Mouse (Mus musculus) liver, embryonic 14.5 days (tissue): ENCODE data around the gene Pgghg. TPM values are rescaled to one million over a fixed set of nuclear protein-coding genes. Genes with fewer than 3 reads are reported as not detected.

Source experiments
- ATAC-seq: fragments of 200-750 bp; cut with Nextera tagmentation; 2 replicates; pipeline ENCODE4 v1.8.0; 2017; ENCODE audit warnings: moderate number of reproducible peaks, mild to moderate bottlenecking, moderate library complexity; ENCODE audit not compliant: insufficient read depth
- DNase-seq, 3 experiments: peaks; one replicate each; pipeline ENCODE4 v3.0.0-alpha.2; 2012 to 2013; ENCODE audit warnings: low read depth in 3 of 3, low spot score in 3 of 3
- H3K27ac ChIP-seq: fragments of 300-500 bp; sonication (generic); 2 replicates; pipeline ENCODE4 v1.5.1; 2014; ENCODE audit warnings: moderate library complexity, mild to moderate bottlenecking, control low read depth, inconsistent platforms
- H3K27me3 ChIP-seq: fragments of 300-500 bp; sonication (generic); 2 replicates; pipeline ENCODE4 v1.6.1; 2014; ENCODE audit warnings: mild to moderate bottlenecking, low read length, moderate library complexity; ENCODE audit not compliant: control insufficient read depth, insufficient read depth
- H3K36me3 ChIP-seq: fragments of 300-500 bp; sonication (generic); replicated peaks from 2 replicates; pipeline ENCODE4 v1.6.1; 2014; ENCODE audit warnings: low read depth; ENCODE audit not compliant: control insufficient read depth, insufficient read depth
- H3K4me1 ChIP-seq, 2 experiments: fragments of 200-500 bp in 1 of 2; fragments of 300-500 bp in 1 of 2; sonication (generic) in 1 of 2; replicated peaks; 2 replicates each; pipeline ENCODE4 v1.6.1; 2012 to 2014; ENCODE audit warnings: antibody characterized with exemption in 1 of 2, inconsistent platforms in 1 of 2, low read length in 1 of 2; ENCODE audit not compliant: control insufficient read depth in 2 of 2, insufficient read depth in 2 of 2
- H3K4me2 ChIP-seq: fragments of 300-500 bp; sonication (generic); 2 replicates; pipeline ENCODE4 v1.6.1; 2014; ENCODE audit warnings: low read depth, mild to moderate bottlenecking, control low read depth, moderate library complexity
- H3K4me3 ChIP-seq, 2 experiments: fragments of 200-500 bp in 1 of 2; fragments of 300-500 bp in 1 of 2; sonication (generic) in 1 of 2; 2 replicates each; pipeline ENCODE4 v1.5.1; 2012 to 2014; ENCODE audit warnings: low read depth in 2 of 2, low read length in 2 of 2, mild to moderate bottlenecking in 2 of 2, control low read depth in 1 of 2, inconsistent platforms in 1 of 2, moderate library complexity in 1 of 2; ENCODE audit not compliant: insufficient read depth in 1 of 2
- H3K9ac ChIP-seq: fragments of 300-500 bp; sonication (generic); replicated peaks from 2 replicates; pipeline ENCODE4 v1.6.1; 2014; ENCODE audit warnings: mild to moderate bottlenecking, control low read depth, moderate library complexity
- H3K9me3 ChIP-seq: fragments of 300-500 bp; sonication (generic); 2 replicates; pipeline ENCODE4 v1.6.1; 2016; ENCODE audit warnings: low read length, mixed read lengths; ENCODE audit not compliant: control insufficient read depth
- CTCF ChIP-seq: IDR thresholded peaks from 2 replicates; pipeline ENCODE4 v1.5.1; 2016; ENCODE audit warnings: antibody characterized with exemption, low read depth, control low read depth
- EP300 ChIP-seq: IDR thresholded peaks from 2 replicates; pipeline ENCODE4 v1.6.1; 2016; ENCODE audit warnings: antibody characterized with exemption, low read depth
- WGBS: fragments of 180-500 bp; shearing (Covaris S2); extraction: QIAGEN DNeasy Blood & Tissue Kit; methylation state at CpG from one replicate; pipeline ENCODE4 v1.1.7; 2014; ENCODE audit not compliant: insufficient replicate concordance; 5-methylcytosine and 5-hydroxymethylcytosine counted together
- polyA plus RNA-seq, 2 experiments: library from polyadenylated mRNA; depleted of rRNA in 1 of 2; stranded (reverse) in 1 of 2; unstranded in 1 of 2; fragments of >200 nt; fragmentation: Nextera tagmentation in 1 of 2; extraction: Ambion mirVana in 1 of 2; gene quantifications; 2 replicates each; pipeline versions ENCODE4 v1.2.1 to v1.2.3; 2012 to 2014

Pgghg gene
- polyA plus RNA-seq, 2 experiments, result 4.5 to 7.2 TPM

DNA sequence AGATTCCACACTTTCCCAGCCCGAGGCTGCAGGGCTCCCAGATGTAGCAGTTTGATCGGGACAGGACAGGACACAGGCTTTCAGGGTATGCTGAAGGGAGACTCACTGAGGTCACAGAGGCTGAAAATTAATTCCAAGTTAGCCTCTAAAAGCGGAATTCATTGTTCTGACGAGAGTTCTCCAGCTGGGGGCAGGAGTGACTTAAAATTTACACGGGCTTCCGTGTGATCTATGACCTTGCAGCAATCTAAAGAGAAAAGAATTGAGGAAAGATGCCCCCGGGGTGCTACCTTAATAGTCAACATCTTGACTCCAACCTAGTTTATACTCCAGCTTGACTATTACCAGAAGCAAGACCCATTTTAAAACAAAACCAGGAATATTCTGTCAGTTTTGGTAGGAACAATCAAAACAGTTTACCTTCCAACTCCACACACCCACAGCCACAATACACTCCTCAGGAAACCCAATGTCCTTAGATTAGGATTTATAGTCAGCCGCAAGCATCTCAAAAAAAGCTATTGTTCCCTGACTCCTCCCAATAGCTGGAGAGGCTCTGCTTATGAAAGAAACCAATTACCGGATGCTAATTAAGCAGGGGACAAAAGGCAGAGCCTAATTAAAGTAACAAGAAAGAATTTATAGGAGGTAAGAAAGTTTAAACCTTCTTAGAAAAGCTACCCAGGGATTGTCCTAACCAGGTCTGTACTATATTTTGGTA is 18.1 kb downstream of the Pgghg start:
- no peaks in the 10 kb centered on the region for H3K27me3 ChIP-seq
- ATAC-seq, result no peak
- no peaks in the 10 kb centered on the region for H3K9me3 ChIP-seq
- H3K4me1 ChIP-seq, result peaks cover 3 to 11% of the 10 kb centered on the region in 2 experiments; a peak in 3 of 4 replicates
- H3K4me3 ChIP-seq, result no peak overlapping the region
- WGBS, result 8% methylated on average over 9 of the region's 9 CpGs
- H3K36me3 ChIP-seq, result no peaks in the 10 kb centered on the region
- no peak for DNase-seq
- H3K27ac ChIP-seq, result no peak overlapping the region
- no peak overlapping the region for H3K9ac ChIP-seq
- TF ChIP-seq CTCF, result 0 out of 2 replicates have a peak, but pooled peaks have one; percentile 28
- TF ChIP-seq EP300, result no peak
- no peak overlapping the region for H3K4me2 ChIP-seq

DNA sequence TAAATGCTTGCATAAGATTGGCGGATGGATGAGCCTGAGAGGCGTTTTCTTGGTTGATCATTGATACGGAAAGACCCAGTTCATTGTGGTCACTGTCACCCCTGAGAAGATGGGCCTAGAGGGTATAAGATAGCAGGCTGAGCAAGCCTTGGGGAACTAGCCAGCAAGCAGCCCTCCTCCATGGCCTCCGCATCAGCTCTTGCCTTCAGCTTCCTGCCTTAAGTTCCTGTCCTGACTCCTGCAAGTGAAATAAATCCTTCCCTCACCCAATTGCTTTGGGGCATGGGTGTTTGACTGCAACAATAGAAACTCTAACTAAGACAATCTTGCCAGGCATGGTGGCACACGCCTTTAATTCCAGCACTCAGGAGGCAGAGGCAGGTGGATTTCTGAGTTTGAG is 18.8 kb downstream of the Pgghg start:
- Histone ChIP-seq H3K9ac (no peak overlapping the region), H3K9me3 (no peaks in the 10 kb centered on the region), H3K27ac (no peak overlapping the region), H3K36me3 (no peaks in the 10 kb centered on the region), H3K4me2 (no peak overlapping the region), H3K4me3 (no peak overlapping the region), H3K4me1 (peaks cover 3 to 11% of the 10 kb centered on the region in 2 experiments; a peak in 3 of 4 replicates), H3K27me3 (no peaks in the 10 kb centered on the region)
- no peak for TF ChIP-seq EP300
- TF ChIP-seq CTCF, result no peak
- ATAC-seq (no peak), DNase-seq (no peak)
- 40% methylated on average over 5 of the region's 5 CpGs for WGBS

DNA sequence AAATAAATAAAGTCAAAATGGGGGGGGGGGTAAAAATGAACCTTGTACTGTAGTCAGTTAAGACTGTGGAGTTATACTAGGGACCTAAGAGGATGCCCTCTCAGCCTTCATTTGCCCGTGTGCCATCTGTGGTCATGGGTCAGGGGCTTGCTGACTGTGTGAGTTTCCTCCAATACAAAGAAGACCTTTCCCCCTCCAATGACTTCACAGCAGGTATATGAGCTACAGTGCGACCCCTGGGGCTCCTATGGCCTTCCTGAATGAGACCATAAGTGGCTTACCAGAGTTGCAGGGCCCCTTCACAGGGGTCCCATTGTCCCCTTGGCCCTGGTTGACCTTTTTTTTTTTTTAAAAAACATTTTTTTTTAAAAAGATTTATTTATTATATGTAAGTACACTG is 20.2 kb downstream of the Pgghg start:
- Histone ChIP-seq H3K4me1 (peaks cover 0 to 6% of the 10 kb centered on the region in 2 experiments; a peak in 2 of 4 replicates), H3K36me3 (no peaks in the 10 kb centered on the region), H3K27ac (no peak overlapping the region), H3K4me2 (no peak overlapping the region), H3K27me3 (no peaks in the 10 kb centered on the region), H3K9me3 (no peaks in the 10 kb centered on the region), H3K9ac (no peak overlapping the region), H3K4me3 (no peak overlapping the region)
- 55% methylated on average over 2 of the region's 2 CpGs for whole genome bisulfite sequencing
- no peak for ATAC-seq
- TF ChIP-seq CTCF (no peak), EP300 (no peak)
- no peak for DNase-seq

DNA sequence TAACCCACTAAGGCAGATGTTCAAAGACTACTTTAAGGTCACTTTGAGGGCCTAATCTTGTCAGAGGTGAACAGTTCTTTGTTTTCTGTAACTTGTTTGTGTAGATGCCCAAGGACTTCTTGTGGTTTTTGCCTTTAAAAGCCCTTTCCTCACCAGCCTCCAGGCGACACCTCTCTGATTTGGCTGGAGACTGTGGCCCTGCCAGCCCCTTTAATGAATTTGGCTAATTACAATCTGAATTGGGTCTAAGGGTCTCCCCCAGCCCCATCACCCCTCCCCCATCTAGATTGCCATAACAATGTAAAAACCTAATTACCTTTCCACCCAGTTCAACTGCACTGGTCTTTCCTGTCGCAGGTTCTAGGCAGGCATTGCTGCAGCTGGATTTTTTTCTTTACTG is 21.5 kb downstream of the Pgghg start:
- no peaks in the 10 kb centered on the region for H3K27me3 ChIP-seq
- no peak overlapping the region for H3K4me2 ChIP-seq
- DNase-seq (no peak), ATAC-seq (no peak)
- H3K36me3 ChIP-seq, result no peaks in the 10 kb centered on the region
- TF ChIP-seq CTCF, result no peak
- no peak for TF ChIP-seq EP300
- H3K27ac ChIP-seq, result no peak overlapping the region
- peaks cover 0 to 3% of the 10 kb centered on the region in 2 experiments; a peak in 2 of 4 replicates for H3K4me1 ChIP-seq
- no peak overlapping the region for H3K9ac ChIP-seq
- WGBS, result 69% methylated on average over 2 of the region's 2 CpGs
- H3K4me3 ChIP-seq, result no peak overlapping the region
- no peaks in the 10 kb centered on the region for H3K9me3 ChIP-seq

DNA sequence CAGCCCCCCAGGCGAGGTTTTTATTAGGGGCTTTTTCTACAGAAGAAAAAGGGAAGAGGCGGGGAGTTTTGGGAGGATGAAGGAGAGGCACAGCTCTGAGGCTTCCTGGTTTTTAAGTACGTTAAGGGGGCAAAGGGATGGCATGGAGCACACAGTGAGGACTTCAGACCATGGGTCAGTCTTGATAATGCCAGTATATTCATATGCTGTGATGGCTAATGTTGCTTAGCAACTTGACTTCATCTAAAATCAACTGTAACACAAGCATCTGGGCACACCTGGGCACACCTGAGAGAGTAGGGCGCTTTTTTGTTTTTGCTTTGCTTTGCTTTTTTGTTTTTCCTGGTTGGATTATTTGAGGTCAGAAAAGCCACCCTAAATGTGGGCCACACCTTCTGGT is 25.7 kb downstream of the Pgghg start, which contains the start of gene Ifitm1:
Ifitm1 (plus strand) TSS at position 301 of the 400 bp plus-strand sequence.
- WGBS, result 54% methylated on average over 4 of the region's 4 CpGs
- no peaks in the 10 kb centered on the region for H3K36me3 ChIP-seq
- H3K4me1 ChIP-seq, result peaks cover 0 to 22% of the 10 kb centered on the region in 2 experiments; a peak in 2 of 4 replicates
- no peak within 1 kb of the TSS for H3K27ac ChIP-seq
- DNase-seq, result no peak
- H3K4me2 ChIP-seq, result no peak within 1 kb of the TSS
- H3K4me3 ChIP-seq, result no peak within 1 kb of the TSS
- no peak within 1 kb of the TSS for H3K9ac ChIP-seq
- no peaks in the 10 kb centered on the region for H3K27me3 ChIP-seq
- ATAC-seq, result no peak
- TF ChIP-seq CTCF (no peak), EP300 (no peak)
- no peaks in the 10 kb centered on the region for H3K9me3 ChIP-seq
